In genomic region chr1:42261800-42262199, GRCm38 (mm10) we compare ENCODE assay signal across 8 mouse cellular contexts.
A peak's percentile ranks its signal among the peaks of the same experiment; 100 is the strongest.
DNase-seq lines count a peak whose midpoint lies in the region; ATAC-seq and TF ChIP-seq lines count a peak whose summit lies in the region.

No protein-coding gene starts in this region.

- H3K4me1 ChIP-seq in cortical plate, adult 2 months (ENCODE audit: control insufficient read depth, insufficient read depth, low read length), result peaks cover 3% of the 10 kb centered on the region
- peaks cover 3% of the 10 kb centered on the region; the same call in 1 of the 2 replicates for H3K4me1 ChIP-seq in hindbrain, postnatal 0 days (ENCODE audit: insufficient read depth, low read length)
- H3K4me1 ChIP-seq in midbrain, embryonic 10.5 days, result peaks cover 65% of the 10 kb centered on the region

- TF ChIP-seq CTCF in cortical plate, adult 2 months (IDR thresholded peaks at IDR 0.05; ENCODE audit: extremely low read depth, insufficient read depth, low read length), result no peak
- no peak for TF ChIP-seq CTCF in hindbrain, postnatal 0 days (IDR thresholded peaks at IDR 0.05; ENCODE audit: low read depth)

- ATAC-seq in hindbrain, postnatal 0 days, result no peak

- no peaks in the 10 kb centered on the region for H3K27me3 ChIP-seq in hindbrain, postnatal 0 days (ENCODE audit: insufficient read depth, low read length)
- H3K27me3 ChIP-seq in midbrain, embryonic 10.5 days (ENCODE audit: low read depth, poor library complexity, severe bottlenecking), result no peaks in the 10 kb centered on the region

- H3K9me3 ChIP-seq in hindbrain, postnatal 0 days (ENCODE audit: low read length), result no peaks in the 10 kb centered on the region
- no peaks in the 10 kb centered on the region for H3K9me3 ChIP-seq in midbrain, embryonic 10.5 days (replicated peaks)

- peak overlapping the region; percentile 36 for H3K4me3 ChIP-seq in cortical plate, adult 2 months (ENCODE audit: insufficient read depth, low read length)
- peak overlapping the region; percentile 22 for H3K4me3 ChIP-seq in hindbrain, postnatal 0 days (ENCODE audit: low read length)
- H3K4me3 ChIP-seq in midbrain, embryonic 10.5 days, result peak overlapping the region; percentile 47

- H3K4me2 ChIP-seq in hindbrain, postnatal 0 days (ENCODE audit: low read depth, low read length), result peak overlapping the region; percentile 56

- peak; percentile 26 to 30 for DNase-seq in cerebellum, postnatal 14 days
- DNase-seq in cerebellum, adult 8-10 months, result no peak
- DNase-seq in hindbrain, postnatal 0 days (ENCODE audit: low spot score), result peak; percentile 42
- peak; percentile 43 for DNase-seq in midbrain, embryonic 10.5 days (ENCODE audit: low spot score)
- no peak for DNase-seq in thymus, postnatal 4 days
- DNase-seq in cerebellum, adult 9-11 months, result no peak
- DNase-seq in thymus, adult 18-20 months, result no peak

- TF ChIP-seq POLR2A in cortical plate, adult 2 months (IDR thresholded peaks at IDR 0.05; ENCODE audit: extremely low read depth, insufficient read depth, low read length), result 0 out of 2 replicates have a peak, but pooled peaks have one; percentile 24

- H3K9ac ChIP-seq in hindbrain, postnatal 0 days (replicated peaks; ENCODE audit: low read length), result peak overlapping the region; percentile 45

- WGBS in hindbrain, postnatal 0 days, result 5% methylated on average over 13 of the region's 13 CpGs
- WGBS in midbrain, embryonic 10.5 days, result 7% methylated on average over 13 of the region's 13 CpGs

- H3K27ac ChIP-seq in cortical plate, adult 2 months (ENCODE audit: insufficient read depth, low read length), result peak overlapping the region; percentile 80
- H3K27ac ChIP-seq in hindbrain, postnatal 0 days, result peak overlapping the region; percentile 37; the same call in 1 of the 2 replicates
- peak overlapping the region; percentile 91 for H3K27ac ChIP-seq in midbrain, embryonic 10.5 days (replicated peaks)

- H3K36me3 ChIP-seq in hindbrain, postnatal 0 days (ENCODE audit: insufficient read depth, low read length), result no peaks in the 10 kb centered on the region
- H3K36me3 ChIP-seq in midbrain, embryonic 10.5 days, result no peaks in the 10 kb centered on the region

Comparison
In these comparisons a context has a peak if more than half of its experiments do, and no peak if none do; other contexts are left out.
1. DNase-seq: peak in cerebellum, postnatal 14 days (2 of 2), hindbrain, postnatal 0 days (single experiment) and midbrain, embryonic 10.5 days (single experiment); none in cerebellum, adult 8-10 months (single experiment), thymus, postnatal 4 days (single experiment), cerebellum, adult 9-11 months (single experiment) and thymus, adult 18-20 months (0 of 2).
2. H3K27ac ChIP-seq: peak in every context shown above with its lines; median percentile 91 in midbrain, embryonic 10.5 days; 80 in cortical plate, adult 2 months; 37 in hindbrain, postnatal 0 days.
3. Peak in every context shown above with its lines, with median percentiles within 50 percentile points of each other: H3K4me3 ChIP-seq.